Mouse (Mus musculus): ENCODE measurements at regions not wholly inside any gene's neighbourhood (a gene's known extent, or its start where the extent isn't known, plus 50 kb on each side); places are given as distances from the start of the nearest gene placed in this dataset.

GRCm38 (mm10) chr13:37532596-37533170, 187.7 kb downstream of the Ly86 start:
- Histone ChIP-seq H3K27me3 (ENCODE audit: control insufficient read depth, insufficient read depth, low read length) (no peaks in the 10 kb centered on the region), H3K9ac (ENCODE audit: low read length) (no peak overlapping the region), H3K27ac (replicated peaks in 1 of 2; ENCODE audit: control insufficient read depth in 1 of 2, insufficient read depth in 1 of 2, low read depth in 2 of 2, low read length in 2 of 2) (no peak overlapping the region), H3K4me1 (ENCODE audit: control insufficient read depth in 2 of 2, insufficient read depth in 2 of 2, low read length in 2 of 2) (peaks cover 0 to 4% of the 10 kb centered on the region in 2 experiments; a peak in 2 of 4 replicates), H3K9me3 (ENCODE audit: control insufficient read depth, low read length) (no peaks in the 10 kb centered on the region), H3K4me2 (ENCODE audit: low read length) (no peak overlapping the region), H3K4me3 (ENCODE audit: control insufficient read depth in 1 of 2, insufficient read depth in 1 of 2, low read depth in 1 of 2, low read length in 2 of 2) (no peak overlapping the region), H3K36me3 (ENCODE audit: control insufficient read depth, insufficient read depth, low read length) (no peaks in the 10 kb centered on the region)
- WGBS = 70% methylated on average over 7 of the region's 7 CpGs
- ATAC-seq (ENCODE audit: insufficient number of reproducible peaks, insufficient read depth, low FRiP score, low read depth) = no peak

DNA sequence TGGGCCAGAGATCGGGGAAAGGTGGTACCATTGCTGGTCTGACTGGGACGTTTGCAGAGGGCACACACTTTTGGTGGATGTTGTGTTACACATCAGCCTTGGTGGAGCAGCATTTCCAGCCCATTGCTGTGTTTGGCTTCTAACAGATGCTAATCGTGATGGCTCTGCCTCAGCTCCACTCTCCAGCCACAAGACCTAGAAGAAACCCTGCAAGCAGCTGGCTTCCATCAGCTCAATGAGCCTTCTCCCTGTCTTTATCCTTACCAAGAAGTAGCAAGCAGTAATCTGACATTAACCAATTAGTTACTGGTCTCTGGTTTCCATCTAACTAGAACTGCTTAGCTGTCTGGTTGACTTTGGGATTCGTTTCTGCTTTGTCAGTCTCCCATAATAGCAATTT, 188.8 kb downstream of the Ly86 start:
- Histone ChIP-seq H3K27ac (replicated peaks in 1 of 2; ENCODE audit: control insufficient read depth in 1 of 2, insufficient read depth in 1 of 2, low read depth in 2 of 2, low read length in 2 of 2) (no peak overlapping the region), H3K4me2 (ENCODE audit: low read length) (no peak overlapping the region), H3K4me1 (ENCODE audit: control insufficient read depth in 2 of 2, insufficient read depth in 2 of 2, low read length in 2 of 2) (peaks cover 0 to 4% of the 10 kb centered on the region in 2 experiments; a peak in 1 of 4 replicates), H3K36me3 (ENCODE audit: control insufficient read depth, insufficient read depth, low read length) (no peaks in the 10 kb centered on the region), H3K27me3 (ENCODE audit: control insufficient read depth, insufficient read depth, low read length) (no peaks in the 10 kb centered on the region), H3K9ac (ENCODE audit: low read length) (no peak overlapping the region), H3K4me3 (ENCODE audit: control insufficient read depth in 1 of 2, insufficient read depth in 1 of 2, low read depth in 1 of 2, low read length in 2 of 2) (no peak overlapping the region), H3K9me3 (ENCODE audit: control insufficient read depth, low read length) (no peaks in the 10 kb centered on the region)
- WGBS = 74% methylated on average over 4 of the region's 4 CpGs
- no peak for ATAC-seq (ENCODE audit: insufficient number of reproducible peaks, insufficient read depth, low FRiP score, low read depth)

DNA sequence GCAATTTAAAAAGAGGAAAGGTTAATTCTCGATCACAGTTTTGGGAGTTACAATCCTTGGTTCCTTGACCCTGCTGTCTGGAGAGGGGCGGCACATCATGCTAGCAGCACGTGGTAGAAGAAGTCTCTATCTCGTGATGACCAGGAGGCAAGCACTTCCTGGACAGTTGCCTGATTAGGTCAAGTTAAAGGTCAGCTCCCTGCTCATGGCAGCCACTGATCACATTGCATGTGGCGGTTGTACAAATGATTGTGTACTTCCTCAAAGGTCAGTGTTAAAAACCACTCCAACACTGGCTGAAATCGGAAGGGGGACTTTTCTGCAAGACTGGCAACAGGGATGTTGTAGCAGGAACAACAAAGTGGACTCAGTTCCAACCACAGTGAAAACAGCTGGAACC, 192.3 kb downstream of the Ly86 start:
- Histone ChIP-seq H3K4me2 (ENCODE audit: low read length) (no peak overlapping the region), H3K9ac (ENCODE audit: low read length) (no peak overlapping the region), H3K4me3 (ENCODE audit: control insufficient read depth in 1 of 2, insufficient read depth in 1 of 2, low read depth in 1 of 2, low read length in 2 of 2) (no peak overlapping the region), H3K4me1 (ENCODE audit: control insufficient read depth in 2 of 2, insufficient read depth in 2 of 2, low read length in 2 of 2) (peaks cover 3 to 8% of the 10 kb centered on the region in 2 experiments), H3K9me3 (ENCODE audit: control insufficient read depth, low read length) (no peaks in the 10 kb centered on the region), H3K27me3 (ENCODE audit: control insufficient read depth, insufficient read depth, low read length) (no peaks in the 10 kb centered on the region), H3K36me3 (ENCODE audit: control insufficient read depth, insufficient read depth, low read length) (no peaks in the 10 kb centered on the region), H3K27ac (replicated peaks in 1 of 2; ENCODE audit: control insufficient read depth in 1 of 2, insufficient read depth in 1 of 2, low read depth in 2 of 2, low read length in 2 of 2) (0 out of 4 replicates have a peak overlapping the region, but pooled peaks of 1 of the 2 experiments have one; percentile 11)
- WGBS = 67% methylated on average over 6 of the region's 6 CpGs
- ATAC-seq (ENCODE audit: insufficient number of reproducible peaks, insufficient read depth, low FRiP score, low read depth) = no peak

GRCm38 (mm10) chr13:37537793-37538192, 192.8 kb downstream of the Ly86 start:
- H3K4me2 ChIP-seq (ENCODE audit: low read length) = no peak overlapping the region
- 50% methylated on average over 6 of the region's 6 CpGs for WGBS
- no peak overlapping the region for H3K4me3 ChIP-seq (ENCODE audit: control insufficient read depth in 1 of 2, insufficient read depth in 1 of 2, low read depth in 1 of 2, low read length in 2 of 2)
- no peak for ATAC-seq (ENCODE audit: insufficient number of reproducible peaks, insufficient read depth, low FRiP score, low read depth)
- H3K4me1 ChIP-seq (ENCODE audit: control insufficient read depth in 2 of 2, insufficient read depth in 2 of 2, low read length in 2 of 2) = peaks cover 2 to 8% of the 10 kb centered on the region in 2 experiments
- H3K36me3 ChIP-seq (ENCODE audit: control insufficient read depth, insufficient read depth, low read length) = no peaks in the 10 kb centered on the region
- H3K27ac ChIP-seq (replicated peaks in 1 of 2; ENCODE audit: control insufficient read depth in 1 of 2, insufficient read depth in 1 of 2, low read depth in 2 of 2, low read length in 2 of 2) = 0 out of 4 replicates have a peak overlapping the region, but pooled peaks of 1 of the 2 experiments have one; percentile 11
- no peaks in the 10 kb centered on the region for H3K27me3 ChIP-seq (ENCODE audit: control insufficient read depth, insufficient read depth, low read length)
- H3K9me3 ChIP-seq (ENCODE audit: control insufficient read depth, low read length) = no peaks in the 10 kb centered on the region
- no peak overlapping the region for H3K9ac ChIP-seq (ENCODE audit: low read length)

GRCm38 (mm10) chr13:37540980-37541531, 196.0 kb downstream of the Ly86 start:
- Histone ChIP-seq H3K4me3 (ENCODE audit: control insufficient read depth in 1 of 2, insufficient read depth in 1 of 2, low read depth in 1 of 2, low read length in 2 of 2) (no peak overlapping the region), H3K9ac (ENCODE audit: low read length) (no peak overlapping the region), H3K36me3 (ENCODE audit: control insufficient read depth, insufficient read depth, low read length) (no peaks in the 10 kb centered on the region), H3K9me3 (ENCODE audit: control insufficient read depth, low read length) (no peaks in the 10 kb centered on the region), H3K27ac (replicated peaks in 1 of 2; ENCODE audit: control insufficient read depth in 1 of 2, insufficient read depth in 1 of 2, low read depth in 2 of 2, low read length in 2 of 2) (no peak overlapping the region), H3K4me2 (ENCODE audit: low read length) (no peak overlapping the region), H3K4me1 (ENCODE audit: control insufficient read depth in 2 of 2, insufficient read depth in 2 of 2, low read length in 2 of 2) (peaks cover 2 to 8% of the 10 kb centered on the region in 2 experiments), H3K27me3 (ENCODE audit: control insufficient read depth, insufficient read depth, low read length) (no peaks in the 10 kb centered on the region)
- ATAC-seq (ENCODE audit: insufficient number of reproducible peaks, insufficient read depth, low FRiP score, low read depth) = no peak; the same call in 1 of the 2 replicates
- WGBS = 52% methylated on average over 4 of the region's 5 CpGs

DNA sequence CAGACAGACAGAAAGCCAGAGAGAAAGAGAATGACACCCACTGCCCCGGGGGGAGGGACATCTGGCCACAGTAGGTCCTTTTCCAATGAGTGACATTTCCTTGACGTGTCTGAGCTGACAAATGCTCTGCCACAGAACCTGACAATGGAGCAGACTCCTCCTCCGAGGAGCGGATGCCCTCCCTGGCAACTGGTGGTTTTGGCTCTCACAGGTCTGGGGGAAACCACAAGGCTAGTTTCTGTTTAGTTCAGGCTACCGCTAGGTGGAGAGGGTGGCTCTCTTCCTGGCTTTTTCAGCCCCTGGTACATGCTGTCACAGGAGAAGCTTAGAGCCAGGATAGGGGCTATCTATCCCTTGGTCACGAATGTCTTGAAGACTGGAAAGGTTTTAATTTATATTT, 196.7 kb downstream of the Ly86 start:
- Histone ChIP-seq H3K4me3 (ENCODE audit: control insufficient read depth in 1 of 2, insufficient read depth in 1 of 2, low read depth in 1 of 2, low read length in 2 of 2) (no peak overlapping the region), H3K9me3 (ENCODE audit: control insufficient read depth, low read length) (no peaks in the 10 kb centered on the region), H3K4me1 (ENCODE audit: control insufficient read depth in 2 of 2, insufficient read depth in 2 of 2, low read length in 2 of 2) (peaks cover 2 to 8% of the 10 kb centered on the region in 2 experiments), H3K36me3 (ENCODE audit: control insufficient read depth, insufficient read depth, low read length) (no peaks in the 10 kb centered on the region), H3K27me3 (ENCODE audit: control insufficient read depth, insufficient read depth, low read length) (no peaks in the 10 kb centered on the region), H3K9ac (ENCODE audit: low read length) (peak overlapping the region; percentile 18; the same call in 1 of the 2 replicates), H3K27ac (replicated peaks in 1 of 2; ENCODE audit: control insufficient read depth in 1 of 2, insufficient read depth in 1 of 2, low read depth in 2 of 2, low read length in 2 of 2) (no peak overlapping the region), H3K4me2 (ENCODE audit: low read length) (peak overlapping the region; percentile 40; the same call in 1 of the 2 replicates)
- WGBS = 4% methylated on average over 6 of the region's 6 CpGs
- ATAC-seq (ENCODE audit: insufficient number of reproducible peaks, insufficient read depth, low FRiP score, low read depth) = peak; percentile 66

GRCm38 (mm10) chr13:37542744-37543196, 197.8 kb downstream of the Ly86 start:
- H3K4me2 ChIP-seq (ENCODE audit: low read length) = no peak overlapping the region
- no peaks in the 10 kb centered on the region for H3K36me3 ChIP-seq (ENCODE audit: control insufficient read depth, insufficient read depth, low read length)
- no peaks in the 10 kb centered on the region for H3K9me3 ChIP-seq (ENCODE audit: control insufficient read depth, low read length)
- 91% methylated on average over 13 of the region's 13 CpGs for WGBS
- H3K4me3 ChIP-seq (ENCODE audit: control insufficient read depth in 1 of 2, insufficient read depth in 1 of 2, low read depth in 1 of 2, low read length in 2 of 2) = no peak overlapping the region
- no peak for ATAC-seq (ENCODE audit: insufficient number of reproducible peaks, insufficient read depth, low FRiP score, low read depth)
- peaks cover 5 to 9% of the 10 kb centered on the region in 2 experiments for H3K4me1 ChIP-seq (ENCODE audit: control insufficient read depth in 2 of 2, insufficient read depth in 2 of 2, low read length in 2 of 2)
- H3K27ac ChIP-seq (replicated peaks in 1 of 2; ENCODE audit: control insufficient read depth in 1 of 2, insufficient read depth in 1 of 2, low read depth in 2 of 2, low read length in 2 of 2) = no peak overlapping the region
- H3K27me3 ChIP-seq (ENCODE audit: control insufficient read depth, insufficient read depth, low read length) = no peaks in the 10 kb centered on the region
- H3K9ac ChIP-seq (ENCODE audit: low read length) = no peak overlapping the region

Measured in heart, embryonic 14.5 days (tissue).